Mouse (Mus musculus) erythroblast, adult 5-6 weeks (primary cell): ENCODE measurements around the gene Dcps. TPM values are rescaled to one million over a fixed set of nuclear protein-coding genes. Genes with fewer than 3 reads are reported as not detected.
A peak's percentile ranks its signal among the peaks of the same experiment; 100 is the strongest.

ENCODE experiments used
- ATAC-seq: replicated peaks from 2 replicates; pipeline ENCODE4 v1.8.0; 2016; ENCODE audit warnings: moderate number of reproducible peaks, mild to moderate bottlenecking, moderate TSS enrichment, inconsistent platforms; ENCODE audit not compliant: poor library complexity, low FRiP score, severe bottlenecking
- total RNA-seq, 2 experiments: library from RNA; stranded (forward) in 1 of 2; stranded (reverse) in 1 of 2; fragments of 150-400 nt in 1 of 2; fragments of 200-764, 138-1000 nt in 1 of 2; gene quantifications; 2 replicates each; pipeline versions ENCODE4 v1.2.3 to v1.2.4; 2015 to 2017; ENCODE audit warnings: low replicate concordance in 2 of 2

The Dcps gene
- total RNA-seq, 2 experiments from 2014 or later = 7.5 to 8.3 TPM

DNA sequence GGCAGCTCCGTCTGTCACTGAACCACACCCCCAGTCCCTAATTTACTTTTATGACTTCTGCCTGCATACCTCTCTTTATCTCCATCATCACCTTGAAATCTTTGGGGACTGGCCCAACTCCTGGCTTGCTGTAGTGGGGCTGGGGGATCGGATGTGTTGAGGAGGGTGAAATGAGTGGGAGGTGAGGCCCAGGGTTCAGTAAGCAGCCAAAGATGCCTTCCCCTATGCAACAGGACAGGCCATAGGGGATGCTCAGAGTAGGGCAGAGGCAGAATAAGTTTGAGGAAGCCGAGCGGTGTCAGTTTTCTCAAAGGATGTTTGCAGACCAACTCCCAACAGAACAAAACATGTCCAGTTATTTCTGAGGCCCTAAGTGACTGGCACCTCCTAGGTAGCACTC, 60.6 kb downstream of the Dcps start:
- ATAC-seq = no peak

DNA sequence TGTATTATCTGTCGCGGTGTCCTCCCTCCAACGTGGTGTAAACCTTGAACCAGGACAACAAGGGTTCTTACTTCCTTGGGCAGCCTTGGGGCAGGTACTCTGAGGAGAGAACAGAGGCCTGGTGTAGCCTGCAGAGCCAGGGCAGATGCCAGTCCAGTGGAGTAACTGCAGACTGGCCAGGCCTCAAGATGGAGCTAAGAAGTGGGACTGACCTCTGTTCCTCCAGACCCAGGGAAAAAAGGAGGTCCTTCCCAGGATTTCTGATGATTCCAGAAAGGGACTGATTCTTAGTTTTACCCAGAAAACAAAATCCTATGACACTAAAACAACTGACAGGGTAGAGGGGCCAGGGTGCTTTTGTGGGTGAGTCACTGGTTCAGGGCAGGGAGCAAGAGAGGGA, 61.6 kb downstream of the Dcps start:
- no peak for ATAC-seq

DNA sequence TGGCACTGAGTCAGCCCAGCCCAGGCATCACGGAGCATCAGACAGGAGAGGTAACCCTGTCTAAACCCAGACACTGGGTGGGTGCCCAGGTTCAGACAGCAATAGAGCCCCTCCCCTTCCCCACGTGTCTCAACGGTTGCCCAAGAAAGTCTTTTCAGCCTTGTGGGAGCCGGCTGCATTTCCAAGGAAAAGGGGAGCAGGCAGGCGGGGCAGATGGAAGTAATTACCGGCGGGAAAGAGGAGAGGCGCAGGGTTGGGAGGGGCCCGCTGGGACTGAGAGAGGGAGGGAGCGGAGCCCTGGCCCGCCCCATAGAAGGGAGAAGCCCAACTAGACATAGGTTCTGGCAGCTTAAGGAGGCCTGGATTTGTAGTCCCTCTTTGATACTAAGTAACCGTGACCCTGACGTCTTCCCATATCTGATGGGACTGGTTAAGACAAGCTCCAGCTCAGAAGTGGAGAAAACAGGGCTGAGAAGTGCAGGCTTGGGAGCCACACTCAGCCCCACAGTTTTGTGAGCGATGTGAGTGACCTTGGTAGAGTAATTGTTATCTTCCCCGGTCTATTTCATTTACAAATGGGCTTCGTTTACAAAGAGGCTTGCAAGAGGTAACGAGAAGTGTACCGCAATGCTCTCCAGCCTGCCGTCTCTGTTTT, 63.8 kb downstream of the Dcps start:
- no peak for ATAC-seq

DNA sequence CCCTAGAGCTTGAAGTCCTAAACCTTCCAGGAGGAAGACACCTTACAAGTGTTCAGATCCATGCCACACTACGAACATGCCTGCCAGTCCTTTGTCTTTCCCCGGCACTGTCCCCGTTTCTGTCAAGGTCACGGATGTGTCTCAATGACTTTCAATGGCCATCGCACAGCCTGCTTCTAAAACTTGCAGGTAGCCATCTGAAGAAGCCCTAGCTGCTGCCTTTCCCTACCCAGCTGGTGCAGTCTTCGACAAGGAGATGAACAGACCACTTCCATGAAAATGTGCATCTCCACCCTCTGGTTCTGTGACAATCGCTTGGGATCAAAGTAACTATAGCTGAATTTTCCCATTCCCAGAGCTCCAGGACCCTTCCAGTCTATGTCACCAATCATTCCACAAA, 64.4 kb downstream of the Dcps start:
- no peak for ATAC-seq

DNA sequence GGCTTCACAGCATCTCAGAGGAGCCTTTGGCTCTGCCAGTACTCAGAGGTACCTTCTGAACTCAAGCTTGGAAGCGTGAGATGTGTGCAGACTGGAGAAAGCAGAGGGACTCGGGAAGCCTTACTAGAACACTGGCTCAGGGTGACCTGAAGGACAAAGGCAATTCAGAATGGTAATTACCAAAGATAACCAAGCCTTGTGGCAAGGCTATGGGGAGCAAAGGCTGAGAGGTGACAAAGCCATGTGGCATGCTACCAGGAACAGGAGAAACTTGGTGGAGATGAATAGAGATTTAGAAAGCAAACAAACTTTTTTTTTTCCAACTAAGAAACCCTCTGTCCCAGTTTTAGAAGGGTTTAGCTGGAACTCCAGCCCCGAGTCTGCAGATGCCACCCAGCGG, 65.3 kb downstream of the Dcps start:
- no peak for ATAC-seq

DNA sequence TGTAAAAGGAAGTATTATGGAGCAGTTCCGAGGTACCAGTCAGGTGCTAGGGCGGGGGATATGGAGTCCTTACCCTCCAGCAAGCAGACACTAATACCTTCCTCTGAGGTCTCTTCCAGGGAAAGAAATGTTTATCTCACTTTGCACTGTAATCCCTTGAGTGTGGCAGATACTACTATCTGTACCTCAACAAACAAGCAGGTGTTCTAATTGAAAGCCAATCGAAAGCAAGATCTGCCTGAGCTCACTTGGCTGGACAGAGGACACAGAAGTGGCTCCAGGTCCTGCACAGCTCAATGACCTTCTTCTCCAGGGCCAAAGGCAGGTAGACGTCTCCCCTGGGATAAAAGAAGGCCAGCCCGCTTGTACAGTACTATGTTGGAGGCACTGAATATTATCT, 65.8 kb downstream of the Dcps start:
- ATAC-seq = no peak

DNA sequence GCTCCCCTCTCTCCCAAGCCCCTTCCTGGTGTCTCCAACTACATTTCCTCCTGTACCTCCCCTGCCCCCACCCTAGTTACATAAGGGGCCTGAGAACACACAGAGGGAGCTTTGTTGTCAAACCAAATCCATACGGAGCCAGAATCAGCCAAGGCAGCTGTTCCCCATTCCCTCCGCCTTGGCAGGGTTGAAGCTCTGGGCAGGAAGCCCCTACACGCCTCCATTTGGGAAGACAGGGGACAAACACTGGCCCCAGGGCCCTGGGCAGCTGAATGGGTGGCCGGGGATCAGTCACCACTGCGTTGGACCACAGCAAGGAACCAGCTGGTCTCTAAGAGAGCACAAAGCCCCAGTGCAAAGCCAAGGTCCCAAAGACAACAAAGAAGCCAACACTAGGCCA, 66.9 kb downstream of the Dcps start:
- no peak for ATAC-seq

DNA sequence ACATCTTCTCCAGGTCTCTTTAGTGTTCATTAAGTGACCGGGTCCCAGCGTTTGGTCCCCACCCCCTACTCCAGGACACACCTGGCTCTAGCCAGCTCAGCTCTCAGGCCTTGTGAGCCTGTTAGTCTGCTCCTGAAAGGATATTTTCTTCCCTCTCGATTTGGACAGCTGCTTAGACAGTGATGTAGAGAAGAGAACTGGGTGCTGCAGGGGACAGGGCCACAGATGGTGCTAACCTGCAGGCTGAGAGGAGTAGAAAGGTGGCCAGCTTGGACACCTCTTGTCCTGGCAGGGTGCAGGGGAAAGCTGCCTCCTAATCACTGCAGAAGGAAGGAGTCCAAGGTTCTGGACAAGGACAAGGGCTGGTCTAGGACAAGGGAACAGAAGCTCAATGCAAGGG, 67.8 kb downstream of the Dcps start:
- no peak for ATAC-seq

DNA sequence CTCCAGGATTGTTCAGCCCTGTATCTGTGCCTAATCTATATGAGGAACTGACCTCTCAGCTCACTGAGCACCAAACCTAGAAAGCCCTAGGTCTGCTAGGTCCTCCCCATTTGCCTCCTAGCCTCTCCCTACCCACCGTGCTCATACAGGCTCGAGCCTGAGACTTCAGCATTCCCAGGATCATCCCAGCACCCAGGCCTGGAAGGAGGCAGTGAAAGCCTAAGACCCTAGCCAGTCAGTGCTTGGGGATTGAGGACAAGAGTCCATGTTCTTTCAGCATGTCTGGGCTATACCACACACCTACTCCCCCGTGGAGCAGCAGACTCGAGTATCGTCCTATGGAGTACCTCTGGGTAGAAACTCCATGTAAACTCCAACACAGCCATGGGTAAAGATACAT, 68.5 kb downstream of the Dcps start:
- ATAC-seq = no peak

DNA sequence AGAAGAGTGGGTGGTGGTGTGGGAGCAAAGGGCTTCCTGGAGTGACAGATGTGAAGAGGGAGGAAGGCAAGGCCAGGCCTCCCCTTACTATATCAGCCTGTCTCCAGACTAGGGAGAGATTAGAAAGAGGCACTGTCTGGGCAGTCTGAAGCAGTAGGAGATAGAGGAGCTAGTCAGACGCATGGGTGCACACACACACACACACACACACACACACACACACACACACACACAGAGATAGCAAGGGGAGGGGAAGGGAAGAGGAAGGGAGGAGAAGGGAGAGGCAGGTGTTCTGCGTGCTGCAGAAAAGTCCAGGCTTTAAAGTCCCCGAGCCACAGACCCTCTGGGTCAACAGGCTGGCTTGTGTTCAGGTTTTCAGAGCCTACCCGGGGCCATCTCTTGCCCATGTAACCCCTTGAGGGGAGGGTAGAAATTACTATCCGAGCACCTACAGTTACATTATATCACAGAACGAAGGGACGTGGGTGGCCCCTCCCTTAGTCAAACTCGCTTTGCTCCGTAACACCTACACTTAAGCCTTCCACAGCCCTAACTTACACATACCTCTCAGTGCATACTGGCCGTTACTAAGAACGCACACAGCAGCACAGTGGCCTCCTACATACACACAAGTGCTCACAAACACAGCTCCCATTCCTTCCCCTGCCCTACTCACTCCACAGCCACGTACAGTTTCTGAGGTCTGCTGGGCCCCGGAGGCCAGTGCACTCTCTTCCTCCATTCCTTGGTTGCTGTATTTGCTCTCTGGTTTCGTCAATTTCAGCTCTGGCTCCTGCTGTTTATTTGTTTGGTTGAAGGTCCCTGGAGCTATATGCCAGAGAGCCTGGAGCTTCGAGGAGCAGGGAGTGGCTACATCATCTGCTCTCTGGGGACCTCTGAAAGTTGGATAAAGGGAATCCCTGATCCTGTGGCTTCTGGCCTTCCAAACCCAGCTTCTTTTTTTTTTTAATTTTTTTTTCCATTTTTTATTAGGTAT, 69.7 kb downstream of the Dcps start:
- ATAC-seq = peak; percentile 77

DNA sequence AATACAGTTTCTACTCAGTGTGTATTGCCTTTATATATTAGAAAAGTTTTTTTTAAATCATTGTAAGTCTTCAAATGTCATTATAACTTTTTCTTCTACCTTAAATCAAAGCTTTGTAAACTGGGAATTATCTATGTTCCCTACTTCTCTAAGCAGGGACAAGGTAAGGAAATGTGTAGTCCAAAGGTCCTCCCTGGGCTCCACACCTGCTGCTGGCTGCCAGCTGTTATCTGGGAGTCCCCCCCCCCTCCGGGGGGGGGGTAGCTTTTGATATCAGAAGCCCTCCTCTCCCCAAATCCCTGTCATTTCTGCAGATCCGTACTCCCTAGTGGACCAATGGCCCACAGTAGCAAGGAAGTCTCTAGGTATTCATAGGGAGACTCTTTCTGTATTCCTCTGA, 70.4 kb downstream of the Dcps start:
- ATAC-seq = no peak

DNA sequence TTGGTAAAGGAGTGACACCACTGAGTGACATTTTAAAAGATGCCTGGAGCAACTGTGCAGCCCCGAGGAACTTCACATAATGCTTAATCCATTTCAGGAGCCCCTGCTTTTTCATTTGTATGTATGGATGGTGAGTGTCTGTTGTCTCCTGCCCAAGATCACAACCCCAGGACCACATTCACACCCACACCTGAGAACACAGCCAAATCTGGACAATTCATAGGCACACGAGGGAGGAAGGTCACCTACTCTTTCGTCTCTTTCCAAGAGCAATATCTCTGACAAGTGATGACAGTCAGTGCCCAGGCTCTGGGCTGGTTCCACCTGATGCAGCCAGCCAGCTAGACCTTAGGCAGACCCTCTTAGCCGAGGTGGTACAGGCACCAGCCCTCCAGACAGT, 71.2 kb downstream of the Dcps start:
- ATAC-seq = no peak

DNA sequence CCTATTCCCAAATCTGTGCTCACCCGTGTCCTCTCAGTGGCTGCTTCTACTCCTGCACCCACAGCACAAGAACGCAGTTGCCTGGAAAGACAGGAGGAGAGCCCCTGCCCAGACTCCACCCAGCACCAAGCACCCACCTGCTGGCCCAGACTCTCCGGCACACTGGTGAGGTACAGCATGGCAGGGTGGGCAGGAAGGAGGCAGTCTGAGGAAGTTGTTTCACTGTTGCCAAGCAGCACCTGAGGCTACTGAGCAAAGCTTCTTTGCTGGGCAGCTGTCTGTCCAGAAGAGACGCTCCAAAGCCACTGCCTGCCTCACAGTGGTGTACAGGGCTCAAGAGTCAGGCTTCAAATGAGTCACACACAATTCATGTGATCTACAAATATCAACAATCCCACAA, 77.1 kb downstream of the Dcps start:
- ATAC-seq = peak; percentile 18; the same call in 1 of the 2 replicates

DNA sequence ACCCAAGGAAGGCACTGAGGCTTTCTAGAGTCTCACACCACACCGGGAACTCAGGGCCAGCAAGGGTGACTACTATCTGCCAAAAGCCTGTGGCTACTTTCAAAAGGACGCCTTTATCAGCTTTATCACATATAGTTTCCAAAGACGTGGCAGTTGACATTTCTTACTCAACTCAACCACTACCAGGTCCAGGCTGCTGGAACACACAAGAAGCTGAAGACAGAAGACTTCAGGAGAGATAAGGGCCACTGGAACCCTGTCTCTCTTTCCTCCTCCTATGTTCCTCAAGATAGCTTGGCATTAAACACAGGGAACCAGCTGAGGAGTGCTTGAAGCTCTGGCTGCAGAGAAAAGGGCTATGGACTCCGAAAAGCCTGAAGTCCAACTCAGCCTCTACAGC, 78.0 kb downstream of the Dcps start:
- ATAC-seq = no peak

DNA sequence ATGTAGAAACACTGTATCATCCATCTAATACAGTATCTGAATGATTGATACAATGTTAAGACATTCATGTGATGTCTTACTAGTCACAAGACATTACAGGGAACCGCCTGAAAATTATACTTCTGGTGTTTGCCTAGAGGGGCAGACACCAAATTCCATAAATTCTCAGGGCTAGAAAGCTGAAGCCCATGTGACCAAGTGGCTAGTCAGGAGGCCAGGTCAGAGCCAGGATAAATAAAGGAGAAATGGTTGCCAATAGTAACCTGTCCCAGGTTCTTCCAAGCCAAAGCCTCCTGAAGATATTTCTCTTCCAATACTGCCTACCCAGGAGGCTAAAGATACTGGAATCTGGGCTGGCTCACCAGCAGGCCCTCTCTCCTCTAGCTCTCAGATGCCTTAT, 80.1 kb downstream of the Dcps start:
- ATAC-seq = no peak

DNA sequence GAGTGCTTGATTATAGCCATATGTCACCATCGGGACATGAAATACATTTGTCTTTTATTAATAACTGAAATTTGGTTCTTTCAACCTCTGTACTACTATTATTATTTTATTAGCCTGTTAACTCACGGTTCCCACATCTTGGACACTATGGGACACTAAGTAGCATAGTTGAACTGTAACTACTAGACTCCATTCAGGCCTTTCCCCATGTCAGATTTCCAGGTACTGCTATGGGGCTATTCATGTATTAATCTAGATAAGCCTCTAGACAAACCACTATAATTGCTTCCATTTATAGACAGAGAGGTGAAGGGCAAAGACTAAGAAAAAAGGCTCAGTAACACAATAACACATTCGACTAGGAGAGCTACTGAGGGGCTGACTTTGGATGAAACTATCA, 82.5 kb downstream of the Dcps start:
- no peak for ATAC-seq

DNA sequence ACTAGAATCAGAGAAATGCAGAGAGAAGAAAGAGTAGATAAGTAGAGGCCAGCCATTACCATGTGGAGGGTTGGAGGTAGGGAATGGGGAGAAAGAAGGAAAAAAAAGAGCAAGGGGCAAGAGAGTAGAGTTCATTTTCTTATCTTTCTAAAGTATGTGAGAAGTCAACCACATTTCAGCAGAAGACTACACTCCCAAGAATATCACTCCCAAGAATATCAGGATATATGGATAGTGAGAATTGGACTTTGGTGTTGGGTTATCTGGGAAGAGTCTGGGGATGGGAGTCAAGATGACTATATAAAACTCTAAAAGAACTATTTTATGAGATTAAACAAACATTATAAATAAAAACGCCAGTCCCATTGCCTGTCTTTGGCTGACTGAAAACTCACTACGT, 83.0 kb downstream of the Dcps start:
- ATAC-seq = no peak
